Mouse (Mus musculus) gastrocnemius, adult 8-10 months (tissue): ENCODE results near the gene Zswim9. TPM values are rescaled to one million over a fixed set of nuclear protein-coding genes. Genes with fewer than 3 reads are reported as not detected.
A peak's percentile ranks its signal among the peaks of the same experiment; 100 is the strongest.
"Not testable (repeated sequence)": the region's sequence is repeated elsewhere in the genome, so short reads cannot be mapped to it uniquely, and the experiment has no call there.

Source experiments
- DNase-seq, 2 experiments: peaks; one replicate each; pipeline ENCODE4 v3.0.0; 2022; ENCODE audit warnings: low spot score in 2 of 2
- total RNA-seq, 4 experiments: library from RNA; stranded (reverse); gene quantifications; 2 replicates each; pipeline ENCODE4 v1.2.4; 2022

Gene Zswim9
- total RNA-seq: 10 to 100 TPM; 13.0 to 15.2 (median 14.0) TPM

GRCm38 (mm10) chr7:13278308-13278891, at the start of gene Zswim9:
TSS of gene Zswim9 (minus strand) at chr7:13278721.
- peak; percentile 82 to 85 for DNase-seq

GRCm38 (mm10) chr7:13324316-13324715, 45.8 kb upstream of the Zswim9 start, which contains the start of gene Pla2g4c:
TSS of gene Pla2g4c (plus strand) at chr7:13324655.
- DNase-seq: no peak

GRCm38 (mm10) chr7:13321424-13321823, 42.9 kb upstream of the Zswim9 start:
- no peak for DNase-seq

GRCm38 (mm10) chr7:13314095-13314597, 35.6 kb upstream of the Zswim9 start:
- DNase-seq: no peak

- DNase-seq: no peak
Observed at GRCm38 (mm10) chr7:13311401-13311800, 32.9 kb upstream of the Zswim9 start.

GRCm38 (mm10) chr7:13310493-13311199, 32.1 kb upstream of the Zswim9 start:
- DNase-seq: no peak

- no peak for DNase-seq
Observed at GRCm38 (mm10) chr7:13309407-13309806, 30.9 kb upstream of the Zswim9 start.

GRCm38 (mm10) chr7:13303372-13303771, 24.9 kb upstream of the Zswim9 start:
- no peak for DNase-seq

GRCm38 (mm10) chr7:13302780-13303179, 24.3 kb upstream of the Zswim9 start:
- DNase-seq: no peak

- no peak for DNase-seq
Observed at GRCm38 (mm10) chr7:13301643-13302042, 23.1 kb upstream of the Zswim9 start.

- no peak for DNase-seq
Observed at GRCm38 (mm10) chr7:13298821-13299220, 20.3 kb upstream of the Zswim9 start.

GRCm38 (mm10) chr7:13297636-13298035, 19.1 kb upstream of the Zswim9 start:
- no peak for DNase-seq

- no peak for DNase-seq
Observed at GRCm38 (mm10) chr7:13295256-13295655, 16.7 kb upstream of the Zswim9 start.

GRCm38 (mm10) chr7:13293878-13294855, 15.6 kb upstream of the Zswim9 start:
- no peak for DNase-seq

- DNase-seq: no peak
Observed at GRCm38 (mm10) chr7:13291370-13291769, 12.8 kb upstream of the Zswim9 start.

GRCm38 (mm10) chr7:13290041-13290675, 11.6 kb upstream of the Zswim9 start:
- DNase-seq: no peak

GRCm38 (mm10) chr7:13288621-13289020, 10.1 kb upstream of the Zswim9 start:
- no peak for DNase-seq

GRCm38 (mm10) chr7:13278957-13279356, 436 bp upstream of the Zswim9 start:
- not testable (repeated sequence) for DNase-seq

- DNase-seq: no peak
Observed at GRCm38 (mm10) chr7:13277833-13278232, 688 bp downstream of the Zswim9 start.

GRCm38 (mm10) chr7:13277081-13277480, 1.4 kb downstream of the Zswim9 start, which contains the start of gene Lig1:
TSS of gene Lig1 (plus strand) at chr7:13277283.
- no peak for DNase-seq

- DNase-seq: no peak
Observed at GRCm38 (mm10) chr7:13271704-13272103, 6.8 kb downstream of the Zswim9 start.
